Mouse (Mus musculus) macrophage (primary cell): ENCODE measurements around the gene Dip2a. TPM values are rescaled to one million over a fixed set of nuclear protein-coding genes. Genes with fewer than 3 reads are reported as not detected.
A peak's percentile ranks its signal among the peaks of the same experiment; 100 is the strongest.

Experiments
- H3K27ac ChIP-seq: fragments of 350-480 bp; formaldehyde crosslinking; 2 replicates; pipeline ENCODE4 v1.9.0; 2021
- H3K36me3 ChIP-seq: fragments of 350-480 bp; formaldehyde crosslinking; 2 replicates; pipeline ENCODE4 v1.9.0; 2021; ENCODE audit errors: inconsistent target
- H3K4me3 ChIP-seq: fragments of 350-480 bp; formaldehyde crosslinking; 2 replicates; pipeline ENCODE4 v1.9.0; 2021; ENCODE audit errors: inconsistent target
- H3K79me2 ChIP-seq: fragments of 350-480 bp; formaldehyde crosslinking; 2 replicates; pipeline ENCODE4 v1.9.0; 2021; ENCODE audit errors: inconsistent target
- WGBS: methylation state at CpG from one replicate; pipeline ENCODE4 v1.1.7; 2026; ENCODE audit warnings: inconsistent platforms; ENCODE audit not compliant: missing documents; 5-methylcytosine and 5-hydroxymethylcytosine counted together
- polyA plus RNA-seq: library from polyadenylated mRNA; stranded (reverse); fragments of 250-400 nt; gene quantifications from 3 replicates; pipeline ENCODE4 v1.2.4, GENCODE M21; 2018; ENCODE audit warnings: inconsistent platforms

The Dip2a gene
- polyA plus RNA-seq, 1 experiment from 2014 or later, result 5.1 TPM

DNA sequence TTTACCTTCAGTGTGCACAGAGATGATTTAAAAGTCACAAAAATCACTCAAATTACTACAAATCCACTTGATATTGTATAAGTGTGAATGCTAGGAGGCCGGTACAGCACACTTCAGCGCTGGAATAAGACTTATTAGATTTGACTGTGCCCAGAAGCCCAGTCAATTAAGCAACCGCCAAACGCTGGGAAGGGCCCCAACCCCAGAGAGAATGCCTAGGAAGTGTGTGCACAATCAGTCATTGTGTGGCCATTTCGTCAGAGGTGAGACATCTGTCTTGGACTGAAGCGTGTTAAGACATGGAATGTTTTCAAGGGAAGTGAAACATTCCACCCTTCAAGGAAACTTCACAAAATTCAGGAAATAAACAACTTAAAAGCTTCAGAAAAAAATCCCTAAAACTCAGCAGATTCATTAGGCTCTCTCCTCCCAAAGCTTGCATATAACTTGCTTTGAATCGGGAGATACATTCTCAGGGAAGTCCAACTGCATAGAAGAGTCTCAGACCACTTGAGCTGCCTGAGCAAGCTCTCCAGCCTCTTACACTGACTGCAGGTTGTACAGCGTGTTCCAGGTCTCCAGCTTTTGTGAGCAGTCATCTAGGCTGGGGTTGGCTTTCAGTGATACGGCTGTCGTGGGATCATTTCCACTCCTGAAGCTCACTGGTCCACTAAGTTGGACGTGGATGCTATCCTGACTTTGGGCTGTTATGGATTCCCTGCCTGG, 56.7 kb downstream of the Dip2a start:
- Histone ChIP-seq H3K27ac (no peak overlapping the region), H3K36me3 (peaks cover 9% of the 10 kb centered on the region; the same call in 1 of the 2 replicates), H3K79me2 (no peaks in the 10 kb centered on the region), H3K4me3 (no peak overlapping the region)
- WGBS, result 89% methylated on average over 11 of the region's 11 CpGs

GRCm38 (mm10) chr10:76278541-76279097, 66.5 kb downstream of the Dip2a start:
- H3K36me3 ChIP-seq, result peaks cover 38% of the 10 kb centered on the region; the same call in 1 of the 2 replicates
- no peaks in the 10 kb centered on the region for H3K79me2 ChIP-seq
- no peak overlapping the region for H3K27ac ChIP-seq
- no peak overlapping the region for H3K4me3 ChIP-seq
- 93% methylated on average over 5 of the region's 5 CpGs for WGBS

GRCm38 (mm10) chr10:76275256-76275655, 69.8 kb downstream of the Dip2a start:
- no peak overlapping the region for H3K27ac ChIP-seq
- peaks cover 38% of the 10 kb centered on the region for H3K36me3 ChIP-seq
- WGBS, result 93% methylated on average over 10 of the region's 10 CpGs
- no peaks in the 10 kb centered on the region for H3K79me2 ChIP-seq
- no peak overlapping the region for H3K4me3 ChIP-seq

- Histone ChIP-seq H3K79me2 (no peaks in the 10 kb centered on the region), H3K27ac (no peak overlapping the region), H3K36me3 (peaks cover 33% of the 10 kb centered on the region), H3K4me3 (no peak overlapping the region)
- WGBS, result 43% methylated on average over 8 of the region's 8 CpGs
Measured at GRCm38 (mm10) chr10:76271238-76271637, 73.9 kb downstream of the Dip2a start.

GRCm38 (mm10) chr10:76262431-76262830, 82.7 kb downstream of the Dip2a start:
- WGBS, result 92% methylated on average over 4 of the region's 4 CpGs
- H3K36me3 ChIP-seq, result 0 out of 2 replicates have a peak, but pooled peaks cover 7% of the 10 kb centered on the region
- no peak overlapping the region for H3K4me3 ChIP-seq
- H3K79me2 ChIP-seq, result no peaks in the 10 kb centered on the region
- H3K27ac ChIP-seq, result no peak overlapping the region

DNA sequence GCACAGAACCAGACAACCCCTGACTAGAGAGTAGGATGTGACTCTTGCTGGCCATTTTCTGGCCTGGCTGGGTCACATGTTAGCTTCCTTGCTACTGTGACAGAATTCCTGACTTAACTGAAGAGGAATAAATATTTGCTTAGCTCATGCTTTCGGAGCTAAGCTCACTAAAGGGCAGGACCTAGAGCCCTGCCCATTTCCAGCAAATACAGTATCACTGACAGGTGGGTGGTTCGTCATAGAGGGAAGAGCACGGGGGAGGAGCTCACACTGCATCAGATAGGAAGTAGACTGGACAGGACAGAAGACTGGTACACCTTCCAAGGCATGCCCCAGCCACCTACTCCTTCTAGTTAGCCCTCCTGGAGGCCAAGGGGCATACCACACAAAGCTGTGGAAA, 83.6 kb downstream of the Dip2a start:
- H3K4me3 ChIP-seq, result no peak overlapping the region
- H3K36me3 ChIP-seq, result 0 out of 2 replicates have a peak, but pooled peaks cover 7% of the 10 kb centered on the region
- WGBS, result 98% methylated on average over 3 of the region's 3 CpGs
- H3K27ac ChIP-seq, result no peak overlapping the region
- H3K79me2 ChIP-seq, result no peaks in the 10 kb centered on the region

GRCm38 (mm10) chr10:76260358-76261059, 84.6 kb downstream of the Dip2a start:
- Histone ChIP-seq H3K79me2 (no peaks in the 10 kb centered on the region), H3K27ac (no peak overlapping the region), H3K4me3 (no peak overlapping the region), H3K36me3 (0 out of 2 replicates have a peak, but pooled peaks cover 1% of the 10 kb centered on the region)
- 83% methylated on average over 11 of the region's 11 CpGs for WGBS

DNA sequence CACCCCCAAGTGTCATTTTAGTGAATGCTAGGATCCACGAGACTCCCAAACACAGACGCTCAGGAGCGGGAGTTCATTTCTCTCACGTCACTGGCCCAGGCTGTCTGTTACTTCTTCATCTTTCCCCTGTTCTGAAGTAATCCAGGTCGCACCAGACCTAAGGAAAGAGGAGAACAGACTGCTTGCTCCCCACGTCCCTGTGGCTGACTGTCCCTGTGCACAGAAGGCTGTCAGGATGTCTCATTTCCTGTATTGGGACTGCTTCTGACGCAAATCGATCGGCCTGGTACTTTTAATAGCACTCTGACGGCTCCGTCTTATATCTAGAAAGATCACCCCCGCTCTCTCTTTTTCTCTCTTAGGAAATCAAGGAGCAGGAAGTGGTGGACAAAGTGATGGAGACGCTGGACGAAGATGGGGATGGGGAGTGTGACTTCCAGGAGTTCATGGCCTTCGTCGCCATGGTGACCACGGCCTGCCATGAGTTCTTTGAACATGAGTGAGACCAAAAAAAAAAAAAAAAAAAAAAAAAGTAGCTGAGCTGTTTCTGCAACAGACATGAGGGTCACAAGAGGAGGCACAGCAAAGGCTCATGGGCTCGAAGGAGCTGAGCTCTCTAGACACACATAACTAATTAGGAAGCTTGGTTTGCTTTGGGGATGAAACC, 85.4 kb downstream of the Dip2a start:
- H3K36me3 ChIP-seq, result no peaks in the 10 kb centered on the region
- H3K27ac ChIP-seq, result no peak overlapping the region
- 86% methylated on average over 18 of the region's 18 CpGs for WGBS
- no peak overlapping the region for H3K4me3 ChIP-seq
- no peaks in the 10 kb centered on the region for H3K79me2 ChIP-seq

GRCm38 (mm10) chr10:76257719-76258390, 87.2 kb downstream of the Dip2a start:
- H3K27ac ChIP-seq, result peak overlapping the region; percentile 90
- H3K4me3 ChIP-seq, result no peak overlapping the region

GRCm38 (mm10) chr10:76257231-76257630, 87.9 kb downstream of the Dip2a start:
- H3K36me3 ChIP-seq, result no peaks in the 10 kb centered on the region
- 93% methylated on average over 7 of the region's 7 CpGs for WGBS
- H3K79me2 ChIP-seq, result no peaks in the 10 kb centered on the region
- no peak overlapping the region for H3K4me3 ChIP-seq
- H3K27ac ChIP-seq, result peak overlapping the region; percentile 90

More at GRCm38 (mm10) chr10:76257719-76258390, 87.2 kb downstream of the Dip2a start:
- WGBS, result 9% methylated on average over 11 of the region's 12 CpGs
- Histone ChIP-seq H3K36me3 (no peaks in the 10 kb centered on the region), H3K79me2 (no peaks in the 10 kb centered on the region)

GRCm38 (mm10) chr10:76255617-76256016, 89.5 kb downstream of the Dip2a start:
- Histone ChIP-seq H3K27ac (no peak overlapping the region), H3K4me3 (no peak overlapping the region), H3K79me2 (no peaks in the 10 kb centered on the region), H3K36me3 (no peaks in the 10 kb centered on the region)
- 85% methylated on average over 6 of the region's 6 CpGs for WGBS

DNA sequence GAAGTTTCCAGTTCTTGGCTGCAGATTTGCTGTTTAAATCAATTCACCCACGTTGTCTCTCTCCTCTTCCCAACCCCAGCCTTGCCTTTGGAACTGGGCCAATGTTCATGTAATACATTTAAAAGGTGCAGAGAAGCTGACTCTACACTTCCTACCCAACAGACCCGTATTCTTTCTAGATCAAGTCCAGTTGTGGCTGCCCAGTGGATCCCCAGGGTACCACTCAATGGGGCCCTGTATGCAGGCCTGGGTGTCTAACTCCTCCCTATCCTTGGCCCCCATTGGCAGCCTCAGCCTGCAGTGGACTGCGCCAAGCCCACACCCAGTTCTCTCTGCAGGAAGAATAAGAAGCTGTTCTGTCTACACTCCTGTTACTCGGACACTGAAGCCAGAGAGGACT, 91.6 kb downstream of the Dip2a start, which contains the start of gene S100b:
Gene S100b (plus strand): TSS at position 318 of the 400 bp plus-strand sequence.
- Histone ChIP-seq H3K4me3 (no peak within 1 kb of the TSS), H3K27ac (no peak within 1 kb of the TSS), H3K79me2 (no peaks in the 10 kb centered on the region), H3K36me3 (no peaks in the 10 kb centered on the region)
- WGBS, result 66% methylated on average over 4 of the region's 4 CpGs

GRCm38 (mm10) chr10:76253079-76253478, 92.0 kb downstream of the Dip2a start:
- Histone ChIP-seq H3K79me2 (no peaks in the 10 kb centered on the region), H3K4me3 (no peak overlapping the region), H3K27ac (no peak overlapping the region), H3K36me3 (no peaks in the 10 kb centered on the region)
- WGBS, result 83% methylated on average over 1 of the region's 1 CpGs

- H3K4me3 ChIP-seq, result no peak overlapping the region
- H3K27ac ChIP-seq, result no peak overlapping the region
- WGBS, result 96% methylated on average over 7 of the region's 7 CpGs
- H3K36me3 ChIP-seq, result no peaks in the 10 kb centered on the region
- H3K79me2 ChIP-seq, result no peaks in the 10 kb centered on the region
Measured at GRCm38 (mm10) chr10:76250870-76251269, 94.2 kb downstream of the Dip2a start.
